Mouse (Mus musculus) hematopoietic stem cell, adult 5-6 weeks (primary cell): ENCODE results near the gene Ewsr1. TPM values are rescaled to one million over a fixed set of nuclear protein-coding genes. Genes with fewer than 3 reads are reported as not detected.

Experiments
- ATAC-seq, 2 experiments: fragments of 125-278 bp in 1 of 2; replicated peaks in 1 of 2; 2 replicates each; pipeline ENCODE4 v1.8.0; 2016 to 2017; ENCODE audit warnings: inconsistent platforms in 2 of 2, mild to moderate bottlenecking in 2 of 2, moderate number of reproducible peaks in 2 of 2, low read depth in 1 of 2, moderate TSS enrichment in 1 of 2; ENCODE audit not compliant: low FRiP score in 2 of 2, poor library complexity in 2 of 2, severe bottlenecking in 2 of 2, insufficient read depth in 1 of 2, low TSS enrichment in 1 of 2
- total RNA-seq: library from RNA; stranded (forward); fragments of 172-1452, 232-1000 nt; gene quantifications from 2 replicates; pipeline ENCODE4 v1.2.3, GENCODE M21; 2017

Ewsr1 gene
- total RNA-seq, result 658 and 663 TPM in 2 replicates

GRCm38 (mm10) chr11:5098736-5099542 is at the start of gene Ewsr1, which contains the start of gene Rhbdd3:
Gene Ewsr1, minus strand, starts transcription at chr11:5099266.
Gene Rhbdd3, plus strand, starts transcription at chr11:5098926.
- peak; percentile 83 to 84 for ATAC-seq

- no peak for ATAC-seq
These were observed 46.5 kb upstream of the Ewsr1 start for GRCm38 (mm10) chr11:5145600-5145999.

DNA sequence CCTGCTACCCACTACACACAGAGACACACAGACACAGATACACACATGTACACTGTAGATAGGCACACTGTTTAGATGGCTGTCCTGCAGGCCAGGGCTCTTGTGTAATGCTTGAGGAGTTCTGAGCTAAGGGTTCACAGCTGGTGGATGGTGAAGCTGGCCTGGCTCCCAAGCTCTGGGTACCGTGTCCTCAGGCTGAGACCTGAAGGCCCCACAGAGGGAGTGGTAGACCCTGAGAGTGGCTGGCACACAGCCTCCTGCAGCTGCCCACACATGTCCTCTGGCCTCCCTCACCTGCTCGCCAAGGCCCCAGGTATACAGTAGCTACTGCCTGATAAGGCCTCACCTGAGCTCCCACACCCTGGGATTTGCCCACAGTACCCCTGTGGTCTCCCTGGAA is 42.9 kb upstream of the Ewsr1 start:
- no peak for ATAC-seq

- ATAC-seq, result no peak
These were observed 42.2 kb upstream of the Ewsr1 start for GRCm38 (mm10) chr11:5141252-5141651.

- no peak; a peak in 1 of 4 replicates for ATAC-seq
These were observed 41.6 kb upstream of the Ewsr1 start for GRCm38 (mm10) chr11:5140619-5141018.

GRCm38 (mm10) chr11:5139372-5139771 is 40.3 kb upstream of the Ewsr1 start:
- ATAC-seq, result no peak

DNA sequence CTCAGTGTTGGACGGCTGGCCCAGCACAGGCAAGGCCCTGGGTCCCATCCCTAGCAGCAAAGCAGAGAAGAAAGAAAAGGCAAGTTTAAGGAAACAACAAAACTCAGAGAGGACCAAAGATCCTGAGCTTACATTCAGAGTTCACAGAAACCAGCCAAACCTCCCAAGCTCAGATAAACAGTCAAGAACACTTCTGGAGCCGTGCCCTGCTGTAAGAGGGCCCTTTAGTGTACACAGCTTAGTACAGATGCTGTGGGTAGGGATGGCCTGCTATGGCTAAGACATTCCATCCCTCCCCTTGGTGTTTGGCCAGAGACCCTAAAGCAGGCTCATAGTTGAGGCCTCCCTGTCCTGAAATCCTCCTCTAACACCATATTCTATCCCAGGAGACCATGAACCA is 39.6 kb upstream of the Ewsr1 start:
- no peak for ATAC-seq

GRCm38 (mm10) chr11:5135914-5136313 is 36.8 kb upstream of the Ewsr1 start:
- ATAC-seq, result no peak

- no peak for ATAC-seq
These were observed 33.7 kb upstream of the Ewsr1 start for GRCm38 (mm10) chr11:5132751-5133150.

DNA sequence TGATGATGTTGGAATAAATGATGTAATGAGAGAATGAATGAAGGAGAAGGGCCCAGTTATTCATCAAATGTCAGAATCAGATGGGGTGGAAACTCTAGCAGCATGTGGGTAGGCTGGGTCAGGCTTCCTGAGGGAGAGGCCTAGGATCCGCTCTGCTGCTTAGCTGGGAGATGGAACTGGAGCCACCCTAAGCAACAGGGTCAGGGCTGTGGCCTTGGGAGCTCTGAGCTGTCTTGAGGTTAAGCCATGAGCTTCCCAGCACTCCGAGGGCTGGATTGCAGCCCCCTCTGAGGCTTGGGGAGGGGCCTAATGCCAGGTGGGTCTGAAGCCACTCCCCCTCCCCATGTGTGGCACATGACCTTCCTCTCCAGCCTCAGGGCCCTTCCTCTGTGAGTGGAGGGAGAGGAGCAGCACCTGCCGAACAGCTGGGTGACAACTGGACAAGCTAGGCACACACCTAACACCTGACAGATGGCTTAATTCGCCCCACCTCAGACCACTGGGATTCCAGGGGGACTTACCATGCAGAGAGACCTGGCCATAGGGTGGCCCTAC is 31.1 kb upstream of the Ewsr1 start:
- no peak for ATAC-seq

GRCm38 (mm10) chr11:5129035-5129480 is 30.0 kb upstream of the Ewsr1 start:
- ATAC-seq, result no peak

- no peak for ATAC-seq
These were observed 26.6 kb upstream of the Ewsr1 start for GRCm38 (mm10) chr11:5125713-5126112.

DNA sequence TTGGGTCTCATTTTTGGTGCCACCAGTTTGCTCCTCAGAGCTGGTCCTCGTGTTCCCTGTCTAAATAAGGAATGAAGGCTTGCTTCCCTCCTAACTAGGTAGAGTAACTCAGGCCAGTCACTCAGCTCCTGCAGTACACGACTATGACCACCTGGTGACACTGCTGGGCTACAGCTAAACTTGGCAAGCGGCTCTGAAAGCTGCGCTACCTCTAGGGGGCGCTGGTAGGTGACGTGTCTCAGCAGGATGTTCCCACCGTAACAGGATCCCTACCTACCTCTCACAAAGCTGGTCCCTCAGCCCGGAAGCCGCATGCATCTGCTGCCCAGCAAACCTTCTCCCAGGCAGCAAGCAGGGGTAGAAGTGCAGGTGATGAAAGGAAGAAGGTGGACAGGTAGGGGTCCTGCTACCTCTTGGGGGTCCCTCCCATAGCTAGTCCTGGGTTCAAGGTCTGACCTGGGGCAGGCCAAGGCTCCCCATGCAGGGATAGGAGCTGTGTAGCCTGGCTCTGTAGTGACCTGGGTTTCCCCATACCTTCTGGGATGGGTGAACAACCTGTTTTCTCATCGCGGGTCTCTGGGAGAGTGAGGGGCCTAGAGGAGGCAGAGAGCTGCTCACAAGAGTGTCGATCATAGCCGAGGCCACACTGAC is 16.0 kb upstream of the Ewsr1 start:
- peak; percentile 93 to 95 for ATAC-seq

DNA sequence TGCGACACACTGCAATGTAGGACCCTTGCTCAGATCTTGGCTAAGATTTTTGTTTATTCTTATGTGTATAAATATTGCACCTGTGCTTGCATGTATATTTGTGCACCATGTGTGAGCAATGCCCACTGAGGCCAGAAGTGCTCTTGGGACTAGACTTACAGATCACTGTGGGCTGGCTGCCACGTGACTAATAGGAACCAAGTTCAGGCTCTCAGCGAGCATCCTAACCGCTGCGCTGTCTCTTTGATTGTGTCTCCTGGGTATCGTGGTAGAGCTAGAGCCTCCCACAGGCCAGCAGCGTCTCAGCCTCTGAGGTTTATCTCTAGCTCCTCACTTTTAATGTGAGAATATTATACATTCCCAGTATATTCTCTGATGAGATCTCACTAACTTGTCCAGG is 14.6 kb upstream of the Ewsr1 start:
- ATAC-seq, result no peak

GRCm38 (mm10) chr11:5109441-5109840 is 10.4 kb upstream of the Ewsr1 start:
- ATAC-seq, result no peak

- no peak for ATAC-seq
These were observed 5.0 kb upstream of the Ewsr1 start for GRCm38 (mm10) chr11:5103986-5104509.

- ATAC-seq, result no peak
These were observed 3.3 kb upstream of the Ewsr1 start for GRCm38 (mm10) chr11:5102384-5102783.

DNA sequence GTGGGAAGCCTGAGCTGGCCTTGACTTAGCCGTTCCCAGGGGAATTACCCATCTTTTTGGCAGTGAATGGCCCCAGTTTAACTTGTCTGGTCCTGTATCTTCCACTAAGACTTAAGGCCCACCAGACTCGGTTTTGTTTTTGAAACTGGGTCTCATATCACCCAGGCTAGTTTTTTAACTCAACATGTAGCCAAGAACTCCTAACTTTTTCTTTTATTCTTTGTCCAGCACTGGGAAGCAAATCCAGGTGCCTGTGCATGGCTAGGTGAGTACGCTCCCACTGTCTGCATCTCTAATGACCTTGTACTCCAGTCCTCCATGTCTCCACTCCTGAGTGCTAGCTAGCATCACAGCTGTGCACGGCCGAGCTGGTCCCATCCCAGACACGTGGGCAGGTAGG is 2.6 kb upstream of the Ewsr1 start:
- no peak for ATAC-seq
